Mouse (Mus musculus) thymus, adult 2 months (tissue): ENCODE measurements around the gene Bcl11b. TPM values are rescaled to one million over a fixed set of nuclear protein-coding genes. Genes with fewer than 3 reads are reported as not detected.
A peak's percentile ranks its signal among the peaks of the same experiment; 100 is the strongest.

Source experiments
- DNase-seq: peaks from one replicate; pipeline ENCODE4 v3.0.0; 2021
- H3K27ac ChIP-seq: fragments of 200-500 bp; 2 replicates; pipeline ENCODE4 v1.5.1; 2012; ENCODE audit warnings: low read length, control low read depth; ENCODE audit not compliant: control insufficient read depth, insufficient read depth
- H3K27me3 ChIP-seq: fragments of 200-500 bp; 2 replicates; pipeline ENCODE4 v1.6.1; 2012; ENCODE audit warnings: mild to moderate bottlenecking, low read length, moderate library complexity, mixed read lengths; ENCODE audit not compliant: control insufficient read depth, insufficient read depth
- H3K36me3 ChIP-seq: fragments of 200-500 bp; 2 replicates; pipeline ENCODE4 v1.6.1; 2012; ENCODE audit warnings: mild to moderate bottlenecking, low read length, moderate library complexity; ENCODE audit not compliant: control insufficient read depth, insufficient read depth
- H3K4me1 ChIP-seq: fragments of 200-500 bp; replicated peaks from 2 replicates; pipeline ENCODE4 v1.6.1; 2012; ENCODE audit warnings: low read length; ENCODE audit not compliant: control insufficient read depth, insufficient read depth
- H3K4me3 ChIP-seq: fragments of 200-500 bp; 2 replicates; pipeline ENCODE4 v1.5.1; 2012; ENCODE audit warnings: mild to moderate bottlenecking, low read length, control low read depth, moderate library complexity; ENCODE audit not compliant: control insufficient read depth, insufficient read depth
- CTCF ChIP-seq: fragments of 200-500 bp; IDR thresholded peaks from 2 replicates; pipeline ENCODE4 v1.5.1; 2012; ENCODE audit warnings: mild to moderate bottlenecking, control low read depth, low read length, moderate library complexity, borderline replicate concordance; ENCODE audit not compliant: control insufficient read depth, poor library complexity, insufficient read depth; ENCODE audit errors: extremely low read depth
- POLR2A ChIP-seq: fragments of 200-500 bp; IDR thresholded peaks from 2 replicates; pipeline ENCODE4 v1.6.1; 2012; ENCODE audit warnings: mild to moderate bottlenecking, low read length, control low read depth, moderate library complexity; ENCODE audit not compliant: control insufficient read depth, poor library complexity, insufficient read depth; ENCODE audit errors: extremely low read depth
- WGBS: fragments of 180-500 bp; shearing (Covaris S2); methylation state at CpG from one replicate; pipeline ENCODE4 v1.1.7; 2018; 5-methylcytosine and 5-hydroxymethylcytosine counted together
- polyA plus RNA-seq: library from polyadenylated mRNA; depleted of rRNA; stranded (reverse); fragments of >200 nt; gene quantifications from 2 replicates; pipeline ENCODE4 v1.2.3, GENCODE M21; 2012

The Bcl11b gene
- polyA plus RNA-seq, 1 experiment, result 346 TPM

- Histone ChIP-seq H3K27me3 (no peaks in the 10 kb centered on the region), H3K4me3 (no peak overlapping the region), H3K36me3 (peaks cover 48% of the 10 kb centered on the region), H3K27ac (peak overlapping the region; percentile 12; the same call in 1 of the 2 replicates), H3K4me1 (peaks cover 35% of the 10 kb centered on the region)
- TF ChIP-seq POLR2A (no peak), CTCF (no peak)
- WGBS, result 87% methylated on average over 7 of the region's 7 CpGs
- DNase-seq, result no peak
These were observed 61.3 kb downstream of the Bcl11b start for GRCm38 (mm10) chr12:107942100-107942499.

GRCm38 (mm10) chr12:107940774-107941173 is 62.6 kb downstream of the Bcl11b start:
- 93% methylated on average over 9 of the region's 9 CpGs for WGBS
- H3K36me3 ChIP-seq, result peaks cover 37% of the 10 kb centered on the region; the same call in 1 of the 2 replicates
- H3K27me3 ChIP-seq, result no peaks in the 10 kb centered on the region
- DNase-seq, result no peak
- H3K4me1 ChIP-seq, result peaks cover 46% of the 10 kb centered on the region
- no peak overlapping the region for H3K4me3 ChIP-seq
- H3K27ac ChIP-seq, result no peak overlapping the region
- no peak for TF ChIP-seq POLR2A
- TF ChIP-seq CTCF, result no peak

GRCm38 (mm10) chr12:107939177-107939576 is 64.2 kb downstream of the Bcl11b start:
- Histone ChIP-seq H3K4me1 (peaks cover 59% of the 10 kb centered on the region), H3K4me3 (no peak overlapping the region), H3K36me3 (peaks cover 31% of the 10 kb centered on the region; the same call in 1 of the 2 replicates), H3K27ac (no peak overlapping the region), H3K27me3 (no peaks in the 10 kb centered on the region)
- 57% methylated on average over 4 of the region's 4 CpGs for WGBS
- no peak for DNase-seq
- TF ChIP-seq POLR2A (no peak), CTCF (no peak)

- no peak for DNase-seq
- 73% methylated on average over 5 of the region's 5 CpGs for WGBS
These were observed 66.4 kb downstream of the Bcl11b start for GRCm38 (mm10) chr12:107936972-107937371.

GRCm38 (mm10) chr12:107936406-107936805 is 67.0 kb downstream of the Bcl11b start:
- TF ChIP-seq CTCF (no peak), POLR2A (no peak)
- H3K36me3 ChIP-seq, result peaks cover 15% of the 10 kb centered on the region; the same call in 1 of the 2 replicates
- no peak for DNase-seq
- 47% methylated on average over 7 of the region's 7 CpGs for WGBS
- H3K4me1 ChIP-seq, result peaks cover 69% of the 10 kb centered on the region
- H3K4me3 ChIP-seq, result no peak overlapping the region
- H3K27ac ChIP-seq, result no peak overlapping the region
- no peaks in the 10 kb centered on the region for H3K27me3 ChIP-seq

More at GRCm38 (mm10) chr12:107936972-107937371, 66.4 kb downstream of the Bcl11b start:
- no peak for TF ChIP-seq POLR2A
- TF ChIP-seq CTCF, result no peak
- Histone ChIP-seq H3K27me3 (no peaks in the 10 kb centered on the region), H3K4me1 (peaks cover 66% of the 10 kb centered on the region), H3K4me3 (no peak overlapping the region), H3K36me3 (peaks cover 20% of the 10 kb centered on the region; the same call in 1 of the 2 replicates), H3K27ac (no peak overlapping the region)

- WGBS, result 85% methylated on average over 19 of the region's 19 CpGs
- Histone ChIP-seq H3K4me3 (no peak overlapping the region), H3K27me3 (no peaks in the 10 kb centered on the region), H3K27ac (peak overlapping the region; percentile 20; the same call in 1 of the 2 replicates), H3K36me3 (peaks cover 13% of the 10 kb centered on the region; the same call in 1 of the 2 replicates), H3K4me1 (peaks cover 75% of the 10 kb centered on the region)
- TF ChIP-seq CTCF, result no peak
- no peak for TF ChIP-seq POLR2A
- DNase-seq, result no peak
These were observed 68.5 kb downstream of the Bcl11b start for GRCm38 (mm10) chr12:107934831-107935437.
